Mouse (Mus musculus): Measurements from ENCODE around the gene Elfn1. TPM values are rescaled to one million over a fixed set of nuclear protein-coding genes. Genes with fewer than 3 reads are reported as not detected.

The Elfn1 gene
- total and polyA plus RNA-seq, 3 experiments = 0.04 to 0.06 TPM; not detected in 1

DNA sequence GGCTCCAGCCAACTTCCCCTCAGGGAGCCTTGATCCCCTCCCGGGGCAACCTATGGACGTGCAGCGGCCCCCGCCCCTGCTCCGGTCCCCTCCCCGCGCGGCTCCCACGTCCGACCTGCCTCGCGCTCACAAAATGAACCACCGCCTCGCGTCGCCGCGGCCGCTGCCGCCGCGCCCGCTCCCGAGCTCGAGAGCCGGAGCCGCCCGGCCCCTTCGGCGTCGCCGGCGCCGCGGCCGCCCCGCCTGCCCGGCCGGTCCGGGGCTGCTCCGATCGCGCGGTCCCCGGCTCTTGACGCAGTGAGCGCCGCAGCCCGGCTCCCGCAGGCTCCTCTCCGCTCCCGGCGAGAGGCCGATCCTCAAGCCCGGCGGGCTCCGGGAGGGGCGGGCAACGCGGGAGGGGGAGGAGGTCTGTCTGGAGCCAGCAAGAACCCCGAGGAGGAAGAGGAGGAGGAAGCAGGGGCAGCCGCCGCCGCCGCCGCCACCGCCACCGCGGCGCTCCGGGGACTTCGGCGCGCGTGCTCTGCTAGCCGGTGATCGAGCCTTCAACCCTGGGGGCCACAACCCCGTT lies 584 bp downstream of the Elfn1 start:
- Histone ChIP-seq H3K4me2 (ENCODE audit: insufficient read depth, low read depth, poor library complexity, severe bottlenecking) (peak overlapping the region; percentile 31; the same call in 1 of the 2 replicates), H3K27me3 (replicated peaks) (peaks cover 78% of the 10 kb centered on the region), H3K9ac (ENCODE audit: insufficient read depth, low read depth) (no peak overlapping the region), H3K79me2 (replicated peaks; ENCODE audit: control insufficient read depth, extremely low read depth, insufficient read depth, poor library complexity, severe bottlenecking) (no peaks in the 10 kb centered on the region), H3K27ac (ENCODE audit: insufficient read depth, low read depth) (no peak overlapping the region), H3K4me3 (replicated peaks in 1 of 3; ENCODE audit: low read depth in 2 of 3, low read length in 2 of 3, poor library complexity in 1 of 3) (peak overlapping the region in 1 of 3 experiments; percentile 12), H3K9me3 (replicated peaks; ENCODE audit: low read length) (peaks cover 30% of the 10 kb centered on the region), H3K36me3 (replicated peaks in 1 of 2; ENCODE audit: control insufficient read depth in 1 of 2, insufficient read depth in 1 of 2, low read length in 1 of 2) (no peaks in the 10 kb centered on the region), H3K4me1 (ENCODE audit: control insufficient read depth in 1 of 2, insufficient read depth in 2 of 2) (peaks cover 4 to 13% of the 10 kb centered on the region in 2 experiments; a peak in 3 of 4 replicates)
- in situ Hi-C loops (cut with MboI; ENCODE audit: low pct_ligation_motif_present, low pct_unique_long_range_greater_than_20kb, low sequenced_read_pairs) (no loop called here), dilution Hi-C loops (cut with MboI; ENCODE audit: extremely low pct_ligation_motif_present, extremely low pct_unique_long_range_greater_than_20kb, low sequenced_read_pairs) (no loop called here)
- no peak for DNase-seq (ENCODE audit: extremely low read depth)
- no peak for TF ChIP-seq MXI1 (IDR thresholded peaks at IDR 0.05; ENCODE audit: low read depth, low read length)
- no peak for TF ChIP-seq E2F4 (IDR thresholded peaks at IDR 0.05; ENCODE audit: insufficient replicate concordance, low read depth, low read length)
- TF ChIP-seq POLR2A (IDR thresholded peaks at IDR 0.05; ENCODE audit: low read depth, low read length) = no peak
- TF ChIP-seq ZNF384 (IDR thresholded peaks at IDR 0.05; ENCODE audit: low read depth, low read length) = no peak
- TF ChIP-seq USF2 (conservative IDR thresholded peaks at IDR 0.05; ENCODE audit: low read depth, low read length) = no peak
- TF ChIP-seq MEF2A (IDR thresholded peaks at IDR 0.05; ENCODE audit: borderline replicate concordance, low read depth, low read length) = no peak
- TF ChIP-seq NRF1 (IDR thresholded peaks at IDR 0.05; ENCODE audit: low read depth, low read length) = no peak
- TF ChIP-seq MAFK (IDR thresholded peaks at IDR 0.05; ENCODE audit: insufficient replicate concordance, low read length) = no peak
- no peak for TF ChIP-seq CHD1 (IDR thresholded peaks at IDR 0.05; ENCODE audit: low read depth, low read length)
- no peak for TF ChIP-seq MAX (IDR thresholded peaks at IDR 0.05; ENCODE audit: low read length)
- TF ChIP-seq ELF1 (IDR thresholded peaks at IDR 0.05; ENCODE audit: low read depth, low read length) = no peak
- TF ChIP-seq KAT2A (IDR thresholded peaks at IDR 0.05; ENCODE audit: insufficient replicate concordance, low read length) = no peak
- TF ChIP-seq MYC (IDR thresholded peaks at IDR 0.05; ENCODE audit: low read depth, low read length) = no peak
- no peak for TF ChIP-seq CHD2 (IDR thresholded peaks at IDR 0.05; ENCODE audit: low read length)

DNA sequence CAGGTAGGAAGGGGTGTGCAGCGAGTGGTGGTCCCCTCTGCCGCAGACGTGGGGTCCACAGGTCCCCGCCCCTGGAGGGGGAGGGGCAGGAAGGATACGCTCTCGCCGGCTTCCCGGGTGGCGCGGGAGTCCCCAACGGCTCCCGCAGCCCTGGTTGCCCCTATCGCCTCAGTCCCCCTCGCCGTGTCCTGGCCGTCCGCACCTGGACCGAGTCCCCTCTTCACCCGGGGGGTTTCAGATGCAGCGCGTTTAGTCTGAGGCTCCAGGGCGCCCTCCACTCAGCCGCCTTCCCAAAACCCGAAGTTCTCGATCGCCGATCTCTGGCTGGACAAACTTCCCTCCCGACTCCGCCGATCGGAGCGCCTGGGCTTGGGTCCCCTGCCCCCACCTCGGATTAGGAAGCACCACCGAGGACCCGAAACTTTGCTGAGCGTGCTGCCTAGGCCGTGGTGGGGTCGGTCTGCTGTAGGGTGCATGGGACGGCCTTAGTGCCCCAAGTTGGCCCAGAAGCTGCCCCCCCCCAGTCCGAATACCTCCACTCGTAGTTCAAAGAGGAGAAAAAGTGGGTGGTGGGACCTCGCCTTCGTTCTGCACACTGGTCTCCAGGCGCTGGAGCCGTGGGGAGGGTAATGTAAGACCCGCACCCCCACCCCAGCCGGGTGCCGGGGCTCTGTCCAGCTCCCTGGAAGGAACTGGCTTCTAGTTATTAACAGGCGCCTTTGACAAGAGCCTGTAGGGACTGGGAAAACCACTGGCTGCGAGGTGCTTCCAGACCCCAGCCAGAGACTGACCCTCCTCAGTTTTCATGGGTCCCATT lies 1.3 kb downstream of the Elfn1 start:
- H3K9ac ChIP-seq (ENCODE audit: insufficient read depth, low read depth) = no peak overlapping the region
- H3K79me2 ChIP-seq (replicated peaks; ENCODE audit: control insufficient read depth, extremely low read depth, insufficient read depth, poor library complexity, severe bottlenecking) = no peaks in the 10 kb centered on the region
- peaks cover 83% of the 10 kb centered on the region for H3K27me3 ChIP-seq (replicated peaks)
- no peak for TF ChIP-seq MAFK (IDR thresholded peaks at IDR 0.05; ENCODE audit: insufficient replicate concordance, low read length)
- no peak for TF ChIP-seq CTCF (conservative IDR thresholded peaks at IDR 0.05 in 1 of 2, IDR thresholded peaks at IDR 0.05 in 1 of 2; ENCODE audit: low read depth in 2 of 2, low read length in 2 of 2)
- TF ChIP-seq MAX (IDR thresholded peaks at IDR 0.05; ENCODE audit: low read length) = no peak
- no peak for TF ChIP-seq IRF4 (IDR thresholded peaks at IDR 0.05; ENCODE audit: low read depth, low read length)
- TF ChIP-seq ZMIZ1 (IDR thresholded peaks at IDR 0.05; ENCODE audit: low read depth, low read length) = no peak
- no peak for TF ChIP-seq CHD1 (IDR thresholded peaks at IDR 0.05; ENCODE audit: low read depth, low read length)
- no peak for TF ChIP-seq POLR2A (IDR thresholded peaks at IDR 0.05; ENCODE audit: low read depth, low read length)
- no peak for TF ChIP-seq KAT2A (IDR thresholded peaks at IDR 0.05; ENCODE audit: insufficient replicate concordance, low read length)
- TF ChIP-seq GABPA (IDR thresholded peaks at IDR 0.05; ENCODE audit: insufficient replicate concordance, low read depth, low read length) = no peak
- TF ChIP-seq BHLHE40 (IDR thresholded peaks at IDR 0.05; ENCODE audit: low read depth, low read length) = no peak
- TF ChIP-seq RCOR1 (conservative IDR thresholded peaks at IDR 0.05; ENCODE audit: low read depth, low read length) = no peak
- TF ChIP-seq TBP (conservative IDR thresholded peaks at IDR 0.05; ENCODE audit: low read depth, low read length) = no peak
- TF ChIP-seq ZKSCAN1 (IDR thresholded peaks at IDR 0.05; ENCODE audit: borderline replicate concordance, low read depth, low read length) = no peak
- no peak for TF ChIP-seq ETS1 (conservative IDR thresholded peaks at IDR 0.05; ENCODE audit: low read depth, low read length)
- no peak for TF ChIP-seq USF1 (IDR thresholded peaks at IDR 0.05; ENCODE audit: low read depth, low read length)
- H3K27ac ChIP-seq (ENCODE audit: insufficient read depth, low read depth) = no peak overlapping the region
- H3K4me1 ChIP-seq (ENCODE audit: control insufficient read depth in 1 of 2, insufficient read depth in 2 of 2) = peaks cover 4 to 16% of the 10 kb centered on the region in 2 experiments; a peak in 3 of 4 replicates
- no peak for DNase-seq (ENCODE audit: extremely low read depth)
- dilution Hi-C loops (cut with MboI; ENCODE audit: extremely low pct_ligation_motif_present, extremely low pct_unique_long_range_greater_than_20kb, low sequenced_read_pairs) = no loop called here
- peak overlapping the region; percentile 31; the same call in 1 of the 2 replicates for H3K4me2 ChIP-seq (ENCODE audit: insufficient read depth, low read depth, poor library complexity, severe bottlenecking)
- peak overlapping the region in 1 of 3 experiments; percentile 12 for H3K4me3 ChIP-seq (replicated peaks in 1 of 3; ENCODE audit: low read depth in 2 of 3, low read length in 2 of 3, poor library complexity in 1 of 3)
- peaks cover 30% of the 10 kb centered on the region for H3K9me3 ChIP-seq (replicated peaks; ENCODE audit: low read length)
- in situ Hi-C loops (cut with MboI; ENCODE audit: low pct_ligation_motif_present, low pct_unique_long_range_greater_than_20kb, low sequenced_read_pairs) = no loop called here
- no peaks in the 10 kb centered on the region for H3K36me3 ChIP-seq (replicated peaks in 1 of 2; ENCODE audit: control insufficient read depth in 1 of 2, insufficient read depth in 1 of 2, low read length in 1 of 2)
